Mouse (Mus musculus): ENCODE measurements around the gene Nicn1.

Nicn1 gene

GRCm38 (mm10) chr9:108337848-108338550 lies 47.8 kb downstream of the Nicn1 start:
- DNase-seq (ENCODE audit: low spot score in 2 of 2), result no peak

DNA sequence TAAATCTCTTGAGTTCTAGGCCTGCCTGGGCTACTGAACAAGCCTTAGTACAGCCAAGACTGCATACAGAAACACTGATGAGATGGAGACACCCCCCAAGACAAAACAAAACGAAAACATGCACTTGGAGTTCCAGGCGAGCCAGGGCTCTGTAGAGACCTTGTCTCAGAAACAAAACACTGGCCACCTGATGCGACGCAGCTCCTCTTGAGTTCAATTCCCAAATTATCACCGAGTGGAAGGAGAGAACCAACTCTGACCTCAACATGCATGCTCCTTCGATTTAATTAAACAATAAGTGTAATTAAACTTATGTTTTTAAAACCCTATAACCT lies 48.3 kb downstream of the Nicn1 start:
- DNase-seq (ENCODE audit: low spot score in 2 of 2), result no peak

DNA sequence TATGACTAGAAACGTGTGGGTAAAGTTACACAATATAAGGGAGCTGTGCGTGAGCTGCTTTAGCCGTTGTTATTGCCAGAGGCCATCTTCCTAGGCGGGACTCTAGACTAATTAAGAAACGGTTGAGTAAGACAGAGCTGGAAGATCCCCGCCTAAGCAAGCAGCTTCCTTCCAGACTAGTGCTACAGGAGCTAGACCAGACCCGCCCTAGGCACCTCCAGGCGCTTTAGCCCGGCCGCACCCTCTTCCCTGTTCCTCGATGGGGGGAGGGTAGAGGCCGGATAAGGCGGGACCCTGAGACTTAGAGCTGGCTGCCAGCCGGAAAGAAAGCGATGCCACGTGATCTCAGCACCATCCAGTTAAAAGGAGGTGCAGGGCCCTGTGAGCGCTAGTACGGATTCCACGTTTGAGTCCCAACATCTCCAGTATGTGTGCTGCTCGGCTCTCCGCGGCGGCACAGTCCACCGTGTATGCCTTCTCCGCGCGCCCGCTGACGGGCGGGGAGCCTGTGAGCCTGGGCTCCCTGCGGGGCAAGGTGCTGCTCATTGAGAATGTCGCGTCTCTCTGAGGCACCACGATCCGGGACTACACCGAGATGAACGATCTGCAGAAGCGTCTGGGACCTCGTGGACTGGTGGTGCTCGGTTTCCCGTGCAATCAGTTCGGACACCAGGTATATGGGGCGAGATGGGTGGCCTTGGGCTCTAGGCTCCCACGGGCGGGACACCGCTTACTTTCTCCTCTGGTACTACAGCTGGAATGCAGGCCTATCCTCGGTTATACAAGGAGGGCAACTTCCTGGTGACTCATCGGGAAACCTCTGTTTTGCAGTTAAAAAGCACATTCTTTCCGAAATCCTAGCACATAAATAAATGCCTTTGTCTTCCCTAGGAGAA lies 48.9 kb downstream of the Nicn1 start, which contains the start of gene Gpx1:
Gene Gpx1 (plus strand): TSS at position 18 of the 896 bp plus-strand sequence.
- DNase-seq (ENCODE audit: low spot score in 2 of 2), result peak; percentile 86 to 88

- DNase-seq (ENCODE audit: low spot score in 2 of 2), result peak; percentile 13 to 18
These were observed 49.6 kb downstream of the Nicn1 start for GRCm38 (mm10) chr9:108339886-108340257.

- peak in 1 of 2 experiments; percentile 29 for DNase-seq (ENCODE audit: low spot score in 2 of 2)
These were observed 50.3 kb downstream of the Nicn1 start for GRCm38 (mm10) chr9:108340258-108341138.

DNA sequence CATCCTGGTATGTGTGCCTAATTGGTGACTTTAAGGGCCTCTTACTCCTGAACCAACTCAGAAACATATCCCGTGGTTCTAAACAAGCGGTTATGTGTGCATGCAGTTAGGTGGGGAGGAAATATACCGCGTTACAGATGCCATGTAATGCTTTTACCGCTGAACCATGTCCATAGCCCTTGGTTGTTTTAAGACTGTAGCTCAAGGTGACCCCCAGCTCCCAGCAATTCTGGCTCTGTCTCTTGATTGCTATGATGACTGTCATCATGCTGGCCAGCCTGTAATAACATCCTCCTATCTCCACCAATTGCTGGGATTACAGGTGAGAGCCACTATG lies 50.9 kb downstream of the Nicn1 start:
- no peak for DNase-seq (ENCODE audit: low spot score in 2 of 2)

DNA sequence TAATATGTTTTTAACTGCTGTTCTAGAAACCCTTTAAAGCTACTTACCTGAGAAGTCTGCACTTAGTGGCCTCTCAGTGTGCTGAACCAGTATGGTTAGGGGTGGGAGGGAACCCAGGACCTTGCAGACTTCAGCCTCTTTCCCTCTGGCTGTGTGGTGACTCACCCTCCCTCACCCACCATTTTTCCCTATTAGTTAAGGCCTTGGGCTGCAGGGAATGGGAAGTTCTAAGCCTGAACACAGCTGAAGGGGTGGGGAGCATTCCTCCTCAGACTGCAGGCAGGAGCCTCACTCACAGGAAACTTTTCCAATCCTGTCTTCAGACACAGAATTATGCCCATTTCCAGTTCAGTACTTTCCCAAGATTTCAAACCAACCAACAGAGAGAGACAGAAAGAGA lies 51.6 kb downstream of the Nicn1 start:
- DNase-seq (ENCODE audit: low spot score in 2 of 2), result no peak

DNA sequence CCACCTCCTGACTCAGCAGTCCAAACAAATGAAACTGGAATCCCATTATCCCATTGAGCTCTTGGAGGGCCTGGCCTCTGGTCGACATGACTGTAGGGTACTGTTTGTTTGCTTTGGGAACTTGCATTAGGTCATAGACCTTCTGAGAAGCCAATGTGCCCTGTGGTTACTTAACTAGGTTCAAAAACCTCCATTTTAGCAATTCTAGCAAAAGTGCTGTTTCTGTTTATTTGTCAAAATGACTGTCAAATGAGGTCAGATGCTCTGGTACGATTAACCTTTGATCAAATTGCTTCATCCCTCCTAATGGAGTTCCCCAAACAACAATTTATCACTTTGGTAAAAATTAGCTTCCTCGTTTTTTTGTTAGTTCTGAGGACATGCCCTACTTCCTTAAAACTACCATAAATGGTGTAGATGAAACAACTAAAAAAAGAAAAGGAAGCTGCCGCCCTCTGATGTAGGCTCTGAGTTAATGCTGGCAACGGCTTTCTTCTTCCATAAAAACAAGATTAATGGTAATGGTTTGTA lies 52.1 kb downstream of the Nicn1 start:
- DNase-seq (ENCODE audit: low spot score in 2 of 2), result peak in 1 of 2 experiments; percentile 11

DNA sequence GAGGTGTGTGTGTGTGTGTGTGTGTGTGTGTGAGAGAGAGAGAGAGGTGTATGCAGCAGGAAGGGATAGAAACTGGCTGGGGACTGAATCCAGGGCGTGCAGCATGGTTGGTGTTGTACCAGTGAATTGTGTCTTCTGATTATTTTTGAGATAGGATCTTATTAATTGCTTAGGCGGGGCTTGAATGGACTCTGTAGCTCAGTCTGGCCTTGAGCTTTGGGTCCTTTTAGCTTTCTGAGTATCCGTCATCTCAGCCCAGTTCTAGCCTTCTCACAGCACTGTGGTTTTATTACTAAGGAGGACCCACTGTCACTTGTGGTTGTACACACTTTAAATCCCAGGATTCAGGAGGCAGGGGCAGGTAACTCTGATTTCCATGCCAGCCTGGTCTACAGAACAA lies 53.1 kb downstream of the Nicn1 start:
- DNase-seq (ENCODE audit: low spot score in 2 of 2), result no peak

- DNase-seq (ENCODE audit: low spot score in 2 of 2), result no peak
These were observed 53.6 kb downstream of the Nicn1 start for GRCm38 (mm10) chr9:108343835-108344234.

DNA sequence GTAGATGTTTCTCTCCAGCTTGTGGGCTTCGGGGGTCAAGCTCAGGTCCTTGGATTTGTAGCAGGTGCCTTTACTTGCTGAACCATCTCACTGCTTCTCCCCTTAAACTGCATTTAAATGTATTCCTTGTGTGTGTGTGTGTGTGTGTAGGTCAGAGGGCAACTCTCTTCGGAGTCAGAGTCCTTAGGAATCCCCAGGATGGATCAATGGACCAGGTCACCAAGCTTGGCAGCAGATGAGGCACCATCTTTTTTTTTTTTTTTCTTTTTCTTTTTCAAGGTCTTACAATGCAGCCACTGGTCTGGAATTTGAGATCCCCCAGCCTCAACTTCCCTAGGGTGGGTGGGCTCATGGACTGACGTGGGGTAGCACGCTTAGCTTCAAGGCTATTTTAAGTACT lies 54.2 kb downstream of the Nicn1 start:
- DNase-seq (ENCODE audit: low spot score in 2 of 2), result no peak

Measured in thymus, postnatal 10 days (tissue).